Mouse (Mus musculus) skeletal muscle tissue, adult 2 months (tissue): ENCODE measurements around the gene Lamb1.

Experiments used
- DNase-seq: peaks from one replicate; pipeline ENCODE4 v3.0.0-alpha.2; 2012; ENCODE audit warnings: low read depth, low spot score

Lamb1 gene

DNA sequence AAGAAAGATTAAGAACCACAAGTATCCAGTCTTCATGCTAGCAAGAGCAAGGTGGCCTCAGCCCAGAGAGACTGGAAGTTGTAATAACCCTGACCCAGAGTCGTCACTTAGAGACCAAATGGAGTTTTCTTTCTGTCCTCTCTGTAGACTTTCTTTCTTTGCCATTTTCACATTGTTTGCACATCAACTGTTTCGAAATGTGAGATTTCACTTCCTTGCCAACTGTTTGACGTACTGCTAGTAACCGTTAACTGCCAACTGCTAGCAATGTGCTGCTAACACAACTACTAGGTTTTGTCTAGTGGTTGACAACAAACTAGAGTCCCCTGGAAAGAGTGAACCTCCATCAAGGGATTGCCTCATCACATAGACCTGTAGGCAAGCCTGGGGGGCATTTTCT lies 18.1 kb downstream of the Lamb1 start:
- no peak for DNase-seq

DNA sequence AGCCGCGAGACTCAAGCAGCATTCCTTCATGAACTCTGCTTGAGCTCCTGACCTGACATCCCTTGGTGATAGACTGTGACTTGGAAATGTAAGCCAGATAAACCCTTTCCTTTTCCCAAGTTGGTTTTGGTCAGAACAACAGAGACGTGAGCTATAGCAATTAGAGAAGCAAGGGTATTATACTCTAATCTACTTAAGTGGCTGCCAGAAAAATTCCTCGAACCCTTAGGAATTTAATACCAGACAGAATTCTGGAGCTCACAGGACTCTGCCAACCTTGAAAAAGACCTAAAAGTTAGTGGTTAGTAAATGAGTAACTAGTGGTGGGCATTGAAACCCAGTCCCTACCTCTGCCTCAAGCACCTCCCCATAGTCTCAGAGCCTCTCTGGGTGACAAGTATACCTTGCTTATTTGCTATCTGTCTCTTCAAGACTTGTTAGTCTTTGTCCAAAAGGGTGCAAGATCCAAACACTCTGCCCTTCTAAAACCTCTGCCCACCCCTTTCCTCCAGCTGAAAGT lies 18.6 kb downstream of the Lamb1 start:
- no peak for DNase-seq

DNA sequence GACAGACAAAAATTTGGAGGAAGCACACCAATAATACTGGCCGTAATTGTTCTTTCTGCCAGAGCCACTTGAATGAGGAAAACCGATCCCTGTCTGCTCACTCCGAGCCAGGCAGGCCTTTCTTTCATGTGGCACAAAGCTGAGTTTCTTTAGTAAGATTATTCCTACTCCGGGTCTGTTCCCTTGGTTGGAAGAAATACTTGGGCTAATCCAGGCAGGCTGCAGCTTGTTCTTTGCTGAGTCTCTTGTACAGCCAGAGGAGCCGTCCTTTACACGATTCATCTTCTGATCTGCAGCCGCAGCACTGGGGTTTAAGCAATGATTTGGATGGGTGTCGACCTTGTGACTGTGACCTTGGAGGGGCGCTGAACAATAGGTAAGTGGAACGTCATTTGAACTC lies 24.0 kb downstream of the Lamb1 start:
- DNase-seq = no peak

DNA sequence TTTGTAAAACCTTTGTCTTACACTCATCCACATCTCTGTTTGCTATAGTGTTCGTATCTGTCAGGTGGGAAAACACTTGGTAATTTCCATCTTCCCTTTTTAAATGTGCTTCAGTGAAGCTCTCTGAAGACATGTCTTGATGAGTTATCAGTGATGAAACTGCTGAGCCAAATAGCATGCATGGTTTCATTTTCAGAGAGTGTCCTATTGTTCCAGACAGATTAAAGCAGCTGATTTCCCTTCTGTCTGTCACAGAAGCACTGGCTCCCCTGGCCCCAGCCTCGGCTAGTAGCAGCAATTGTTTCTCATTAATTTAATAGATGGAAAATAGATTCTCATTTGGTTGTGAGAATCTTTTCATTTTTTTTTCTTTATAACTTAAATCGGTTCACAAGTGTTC lies 25.9 kb downstream of the Lamb1 start:
- no peak for DNase-seq

DNA sequence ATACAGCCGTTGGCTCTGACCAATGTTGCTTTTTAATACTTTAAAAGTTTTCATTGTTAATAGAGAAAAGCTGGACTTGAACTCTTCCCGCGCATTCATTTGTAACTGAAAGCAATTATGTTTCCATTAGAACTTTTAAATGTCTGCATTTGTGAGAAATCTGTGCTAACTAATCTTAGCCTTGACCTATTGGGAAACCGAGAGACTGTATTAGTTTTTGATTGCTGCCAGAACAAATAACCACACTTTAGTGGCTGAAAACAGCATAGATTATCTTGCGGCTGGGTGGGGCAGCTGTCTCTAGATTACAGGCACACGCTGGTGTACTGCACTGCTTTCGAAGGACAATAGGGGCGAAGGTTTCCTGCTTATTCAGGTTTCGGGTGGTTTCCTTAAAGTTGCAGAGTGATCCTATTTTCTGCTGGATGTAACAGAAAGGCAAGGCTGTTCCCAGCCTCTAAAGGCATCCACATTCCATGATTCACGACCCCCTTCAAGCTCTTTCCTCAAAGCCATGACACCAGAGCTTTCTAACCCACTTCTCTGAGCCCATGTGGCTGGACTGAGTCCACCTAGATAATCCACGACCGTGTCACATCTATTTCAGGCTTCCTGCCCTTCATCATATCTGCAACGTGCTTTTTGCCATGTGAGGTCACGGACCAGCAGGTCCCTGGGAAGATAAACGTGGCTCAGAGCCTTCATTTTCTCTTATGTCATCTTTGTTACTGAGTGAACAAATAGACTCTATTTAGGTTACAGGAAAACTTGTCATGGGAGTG lies 28.5 kb downstream of the Lamb1 start:
- no peak for DNase-seq

DNA sequence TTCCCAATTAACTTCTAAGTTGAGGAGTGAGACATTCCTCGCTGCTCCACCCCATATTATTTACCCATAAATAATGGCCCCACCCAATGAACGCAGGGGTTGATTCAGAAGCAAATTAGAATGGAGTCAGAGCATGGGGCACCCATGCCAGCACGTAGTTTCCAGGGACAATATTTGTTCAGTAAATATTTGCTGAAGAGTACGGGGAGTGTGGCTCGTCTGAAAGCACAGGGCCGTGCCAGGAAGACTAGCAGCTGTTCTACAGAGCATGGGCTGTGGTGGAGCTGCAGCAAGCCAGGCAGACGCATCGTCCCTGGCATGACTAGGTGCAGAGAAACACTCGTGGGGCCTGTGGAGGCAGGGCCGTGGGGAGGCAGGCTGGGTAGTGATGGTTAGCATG lies 29.5 kb downstream of the Lamb1 start:
- no peak for DNase-seq

DNA sequence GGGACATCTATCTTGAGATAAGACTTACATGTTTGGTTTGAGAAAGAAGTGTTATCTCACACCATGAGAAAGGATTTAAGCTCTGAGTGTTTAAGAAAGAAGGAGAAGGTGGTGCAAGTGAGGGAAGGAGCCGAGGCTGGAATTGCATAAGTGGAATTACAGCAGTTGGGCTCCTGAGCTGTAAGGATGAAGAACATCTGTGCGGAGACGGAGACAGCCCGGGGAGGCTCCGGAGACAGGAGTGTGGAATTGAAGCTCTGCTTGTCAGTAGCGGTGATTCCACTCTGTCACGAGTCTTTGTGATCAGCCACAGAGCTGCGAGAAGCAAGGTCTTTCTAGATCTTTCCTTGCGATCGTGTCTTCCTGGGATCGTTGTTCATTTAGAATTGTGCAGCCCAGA lies 30.0 kb downstream of the Lamb1 start:
- no peak for DNase-seq

DNA sequence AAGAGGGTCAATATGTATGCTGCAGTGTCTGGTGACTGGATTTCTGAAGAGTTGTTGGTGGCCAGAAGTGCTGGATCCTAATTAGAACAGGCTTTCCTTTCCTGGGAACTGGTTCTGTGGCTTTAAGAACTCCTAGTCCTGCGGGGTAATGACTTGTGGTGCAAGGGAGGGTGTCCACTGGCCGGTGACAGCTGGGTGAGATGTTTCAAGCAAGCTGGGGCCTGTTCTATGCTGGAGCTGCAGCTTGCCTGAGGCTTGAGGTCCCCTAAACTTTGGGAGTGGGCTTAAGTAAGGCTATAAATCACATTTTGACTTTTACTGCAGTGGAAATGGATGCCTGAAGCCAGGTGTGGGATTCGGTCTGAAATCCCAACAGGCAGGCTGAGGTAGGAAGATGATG lies 30.5 kb downstream of the Lamb1 start:
- no peak for DNase-seq

DNA sequence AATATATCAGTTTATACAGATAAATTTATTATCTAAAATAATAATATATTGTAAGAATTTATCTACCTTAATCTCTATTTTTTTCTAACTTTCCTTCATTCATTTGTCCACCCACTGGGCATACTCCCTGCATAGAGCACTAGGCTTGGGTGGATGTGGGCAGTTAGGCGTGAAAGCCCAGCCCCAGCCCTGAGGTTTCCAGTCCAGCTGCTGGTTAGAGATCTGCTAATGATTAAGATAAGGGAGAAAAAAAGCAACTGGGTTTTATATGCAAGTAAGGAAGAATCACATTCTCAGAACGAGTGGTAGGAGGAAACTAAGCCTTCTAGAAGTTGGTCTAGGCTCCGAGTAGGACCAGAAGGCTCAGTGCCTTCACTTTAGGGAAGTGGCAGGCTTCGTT lies 31.1 kb downstream of the Lamb1 start:
- DNase-seq = no peak

DNA sequence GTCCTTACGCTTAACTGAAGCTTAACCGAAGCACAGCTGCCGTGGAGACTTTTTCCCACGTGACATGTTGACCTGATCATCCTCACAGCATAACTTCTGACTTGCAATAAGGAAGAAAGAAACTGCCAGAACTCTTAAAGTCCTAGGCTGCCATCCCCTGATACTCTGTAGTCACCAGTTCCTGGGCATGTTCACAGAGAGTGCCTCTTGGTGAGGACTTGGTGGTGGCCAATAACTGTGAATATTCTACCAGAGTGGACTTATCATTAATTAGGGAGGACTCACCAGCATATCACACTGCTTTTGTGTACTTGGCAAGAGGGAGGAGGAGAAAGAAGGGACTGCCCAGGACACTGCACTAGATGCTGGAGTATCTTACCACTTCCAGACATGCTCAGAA lies 33.1 kb downstream of the Lamb1 start:
- no peak for DNase-seq

DNA sequence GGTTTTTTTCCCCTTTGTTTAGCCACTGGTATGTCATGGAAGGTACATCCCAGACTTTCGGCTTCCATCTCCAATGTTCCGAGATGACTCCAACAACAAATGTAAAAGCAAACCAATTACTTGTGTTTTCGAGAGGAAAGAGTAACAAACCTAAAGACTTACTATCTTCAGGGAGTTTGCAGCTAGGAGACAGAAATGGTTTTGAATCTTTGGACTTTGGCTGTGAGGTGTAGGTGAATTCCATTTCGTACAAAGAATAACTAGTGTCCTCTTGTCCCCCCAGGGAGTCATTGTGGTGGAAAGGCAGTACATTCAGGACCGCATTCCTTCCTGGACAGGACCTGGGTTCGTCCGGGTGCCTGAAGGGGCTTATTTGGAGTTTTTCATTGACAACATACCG lies 33.5 kb downstream of the Lamb1 start:
- no peak for DNase-seq

DNA sequence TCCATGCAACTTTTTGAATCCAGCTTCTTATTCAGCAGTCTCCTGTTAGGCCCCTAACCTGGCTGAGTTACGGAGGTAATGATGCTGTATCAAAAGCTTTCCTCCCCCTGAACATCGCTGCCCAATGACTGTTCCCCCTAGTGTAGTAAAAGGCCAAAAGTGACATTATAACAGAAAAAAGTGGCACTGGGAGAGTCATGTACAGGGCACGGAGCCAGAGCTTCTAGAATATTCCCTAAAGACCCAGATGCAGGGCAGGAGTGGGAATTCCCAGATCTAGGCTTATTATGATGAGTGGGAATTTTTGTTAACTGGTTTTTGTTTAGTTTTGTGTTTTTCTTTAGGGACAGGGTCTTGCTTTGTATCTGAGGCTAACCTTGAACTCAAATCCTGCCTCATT lies 34.1 kb downstream of the Lamb1 start:
- no peak for DNase-seq

DNA sequence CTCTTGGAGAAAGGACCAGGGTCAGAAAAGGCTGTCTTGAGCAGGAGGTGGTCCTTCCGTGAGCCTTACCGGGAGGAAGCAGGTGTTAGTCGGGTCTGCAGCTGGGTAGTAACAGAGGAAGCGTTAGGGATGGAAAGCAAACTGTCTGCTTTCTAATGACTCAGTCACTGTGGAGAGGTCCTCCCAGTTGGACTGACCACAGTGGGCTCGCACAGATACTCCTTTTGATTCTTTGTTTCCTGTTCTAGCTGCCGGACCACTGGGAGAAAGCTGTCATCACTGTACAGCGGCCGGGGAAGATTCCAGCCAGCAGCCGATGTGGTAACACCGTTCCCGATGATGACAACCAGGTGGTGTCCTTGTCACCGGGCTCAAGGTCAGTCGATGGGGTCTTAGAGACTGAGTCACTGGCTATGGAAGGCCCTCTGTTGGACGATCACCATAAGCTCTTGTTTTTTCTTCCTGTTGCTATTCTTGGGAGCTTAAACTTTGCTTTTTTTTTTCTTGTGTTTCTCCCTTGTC lies 34.7 kb downstream of the Lamb1 start:
- no peak for DNase-seq

DNA sequence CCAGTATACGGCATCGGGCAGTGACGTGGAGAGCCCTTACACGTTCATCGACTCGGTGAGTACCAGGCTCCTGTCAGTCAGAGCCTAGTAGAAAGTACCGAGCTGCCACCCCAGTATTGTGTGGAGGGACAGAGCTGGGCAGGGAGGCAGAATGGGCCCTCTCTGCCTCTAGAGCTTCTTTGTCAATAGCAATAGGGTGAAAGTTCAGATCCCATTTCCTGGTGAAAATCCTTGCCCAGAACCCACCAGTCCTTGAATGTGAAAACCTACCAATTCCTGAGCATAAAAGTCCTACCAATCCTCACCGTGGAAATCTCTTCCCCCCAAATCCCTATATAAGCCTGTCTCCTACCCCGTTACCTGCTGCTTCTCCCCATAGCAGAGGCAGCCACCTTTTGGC lies 35.2 kb downstream of the Lamb1 start:
- DNase-seq = no peak

DNA sequence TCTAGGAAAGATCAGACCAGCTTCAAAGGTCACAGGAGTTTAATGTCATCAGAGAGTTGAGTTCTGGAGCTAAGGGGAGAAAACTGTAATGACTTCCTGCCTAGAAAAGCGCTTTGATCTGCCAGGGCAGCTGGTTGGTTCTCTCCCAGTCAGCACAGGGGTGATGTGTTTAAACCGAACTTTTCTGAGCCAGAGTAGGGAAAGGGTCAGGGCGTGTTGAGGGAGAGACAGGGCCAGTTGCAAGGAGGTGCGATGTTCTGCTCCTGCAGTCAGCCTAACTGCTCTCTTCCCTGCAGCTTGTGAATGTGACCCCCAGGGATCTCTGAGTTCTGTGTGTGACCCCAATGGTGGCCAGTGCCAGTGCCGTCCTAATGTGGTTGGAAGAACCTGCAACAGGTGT lies 37.2 kb downstream of the Lamb1 start:
- peak; percentile 18 for DNase-seq

DNA sequence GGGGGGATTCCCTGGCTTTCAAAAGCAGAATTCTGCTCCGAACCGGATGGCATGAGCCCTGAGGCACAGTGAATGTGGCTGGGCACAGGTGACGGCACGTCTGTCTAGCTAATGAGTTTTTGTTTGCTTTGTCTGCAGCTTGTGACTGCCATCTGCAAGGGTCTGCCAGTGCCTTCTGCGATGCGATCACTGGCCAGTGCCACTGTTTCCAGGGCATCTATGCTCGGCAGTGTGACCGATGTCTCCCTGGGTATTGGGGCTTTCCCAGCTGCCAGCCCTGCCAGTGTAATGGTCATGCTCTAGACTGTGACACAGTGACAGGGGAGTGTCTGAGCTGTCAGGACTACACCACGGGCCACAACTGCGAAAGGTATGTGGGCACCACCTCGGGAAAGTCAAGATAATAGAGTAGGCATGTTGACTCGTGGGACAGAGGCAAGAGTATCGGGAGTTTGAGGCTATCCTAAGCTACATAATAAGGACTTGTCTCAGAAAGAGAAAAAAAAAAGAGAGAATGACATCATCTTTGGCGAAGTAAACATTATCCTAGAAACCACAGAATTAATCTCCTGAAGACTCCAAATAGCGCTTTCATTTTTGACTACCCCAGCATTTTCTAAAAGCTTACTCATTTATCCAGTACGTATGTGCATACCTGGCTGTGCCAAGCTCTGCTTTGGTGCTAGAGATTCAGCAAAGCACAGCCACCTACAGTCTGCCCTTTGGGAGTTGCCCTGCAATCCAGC lies 37.9 kb downstream of the Lamb1 start:
- DNase-seq = no peak

DNA sequence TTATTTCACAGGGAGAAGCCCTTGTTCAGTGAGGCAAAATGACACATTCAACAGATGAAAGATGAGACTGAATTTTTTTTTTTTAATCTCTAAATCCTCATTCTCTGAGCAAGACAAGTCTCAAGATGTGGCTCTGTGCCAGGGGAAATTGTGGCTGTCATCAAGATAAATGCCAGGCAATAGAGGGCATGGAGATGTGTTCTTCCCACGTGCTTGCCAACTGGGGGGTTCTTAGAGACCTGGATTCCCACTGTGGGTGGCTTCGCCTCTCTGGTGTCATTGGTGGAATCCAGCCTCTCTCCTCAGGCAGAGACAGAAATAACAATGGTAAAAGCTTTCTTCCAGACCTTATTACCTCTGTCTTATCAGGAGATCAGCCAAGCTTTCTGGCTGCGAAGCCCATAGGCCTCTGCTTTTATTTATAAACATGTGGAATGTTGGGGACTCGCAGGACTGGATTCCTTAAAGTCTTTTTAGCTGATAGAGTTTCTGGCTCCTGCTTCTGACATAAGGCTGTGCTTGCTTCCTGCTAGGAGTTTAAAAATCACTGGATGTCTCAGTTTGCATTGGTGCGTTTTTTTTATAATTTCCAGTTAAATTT lies 41.1 kb downstream of the Lamb1 start:
- DNase-seq = no peak

DNA sequence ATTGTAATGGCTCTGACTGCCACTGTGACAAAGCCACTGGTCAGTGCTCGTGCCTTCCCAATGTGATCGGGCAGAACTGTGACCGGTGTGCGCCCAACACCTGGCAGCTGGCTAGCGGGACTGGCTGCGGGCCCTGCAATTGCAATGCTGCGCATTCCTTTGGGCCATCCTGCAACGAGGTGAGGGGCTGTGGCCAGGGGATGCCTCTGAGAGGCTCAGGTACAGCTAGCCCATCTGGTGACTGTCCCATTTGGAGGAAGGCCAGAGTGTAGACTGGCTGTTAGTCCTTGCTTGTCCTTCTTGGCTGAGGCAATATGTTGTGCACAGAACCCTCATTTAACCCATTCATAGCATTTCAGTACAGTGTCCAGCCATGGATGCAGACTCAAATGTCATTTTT lies 42.0 kb downstream of the Lamb1 start:
- no peak for DNase-seq

DNA sequence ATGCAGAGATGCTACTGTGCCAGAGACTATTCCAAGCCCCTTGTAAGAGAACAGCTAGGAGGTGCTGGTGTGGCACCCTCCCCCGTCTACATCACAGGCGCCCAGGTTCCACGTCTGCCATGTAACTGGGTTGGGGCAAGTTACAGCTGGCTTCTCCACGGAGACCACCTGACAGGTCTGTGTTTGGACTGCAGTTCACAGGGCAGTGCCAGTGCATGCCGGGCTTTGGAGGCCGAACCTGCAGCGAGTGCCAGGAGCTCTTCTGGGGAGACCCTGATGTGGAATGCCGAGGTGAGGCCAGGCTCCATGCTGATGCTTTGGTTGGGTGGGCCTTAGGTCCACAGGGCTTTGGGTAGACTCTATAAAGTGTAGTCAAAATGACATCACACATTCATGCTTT lies 42.7 kb downstream of the Lamb1 start:
- no peak for DNase-seq

DNA sequence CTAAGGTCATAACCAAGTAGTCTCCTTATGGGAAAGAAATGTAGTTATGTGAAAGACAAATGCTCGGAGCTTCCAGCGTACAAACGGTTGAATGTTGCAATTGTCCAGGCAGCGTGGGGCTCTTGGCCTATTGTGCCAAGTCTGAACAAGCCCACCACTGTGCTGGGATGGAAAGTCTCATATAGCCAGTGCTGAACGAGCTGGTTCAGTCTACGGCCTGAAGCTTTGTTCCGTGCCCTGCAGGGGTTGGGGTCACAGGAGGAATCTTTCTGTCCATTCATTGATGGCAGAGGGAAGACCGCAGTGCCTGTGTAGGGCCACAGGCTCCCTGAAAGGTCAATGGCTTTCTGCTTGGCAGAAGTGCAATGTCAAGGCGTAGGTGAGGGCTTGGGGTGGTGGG lies 45.7 kb downstream of the Lamb1 start:
- DNase-seq = no peak

DNA sequence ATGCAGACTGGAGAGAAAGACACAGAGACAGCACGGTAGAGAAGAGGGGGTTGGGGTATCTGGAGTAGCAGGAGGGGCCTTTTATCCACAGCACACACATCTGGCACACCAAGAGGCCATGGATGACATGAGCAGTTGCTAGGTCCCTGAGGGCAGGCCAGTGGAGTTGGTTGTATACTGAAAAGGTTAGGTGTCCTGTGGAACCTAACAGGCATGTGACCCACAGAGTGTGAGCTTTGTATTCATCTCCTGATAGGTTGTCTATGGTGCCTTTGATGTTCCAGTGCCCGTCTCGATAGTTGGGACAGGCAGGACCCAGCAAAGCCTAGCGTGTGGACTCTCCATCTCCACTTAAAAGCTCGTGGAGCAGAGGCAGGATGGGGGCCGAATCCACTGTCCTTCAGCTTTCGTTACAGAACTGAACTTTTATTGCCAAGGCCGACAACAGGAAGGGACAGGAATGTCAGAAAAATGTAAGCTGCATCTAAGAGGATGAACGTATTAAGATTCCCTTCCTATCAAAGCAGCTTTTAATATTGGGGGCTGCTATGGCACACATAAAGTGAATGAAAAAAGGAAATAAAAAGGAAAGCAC lies 46.7 kb downstream of the Lamb1 start:
- no peak for DNase-seq

DNA sequence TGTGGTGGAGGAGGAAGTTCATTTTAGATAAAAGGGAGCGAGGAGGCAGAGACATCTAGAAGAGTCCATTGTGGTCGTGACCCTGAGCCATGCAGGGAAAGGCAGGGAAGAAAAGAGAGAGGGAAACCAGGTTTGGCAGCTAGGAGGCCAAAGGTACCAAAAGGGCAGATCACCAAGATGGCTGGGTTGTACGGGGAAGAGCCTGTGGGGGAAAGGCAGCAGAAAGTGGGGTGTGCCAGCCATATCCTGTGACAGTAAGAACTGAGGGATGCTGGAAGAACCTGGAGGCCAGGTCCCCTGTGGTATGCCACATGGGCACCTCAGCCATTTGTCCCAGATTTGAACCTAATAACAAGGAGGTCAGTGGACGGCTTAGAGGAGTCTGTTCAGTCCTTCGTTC lies 47.2 kb downstream of the Lamb1 start:
- DNase-seq = no peak
